Mouse (Mus musculus) skeletal muscle tissue, adult 2 months (tissue): Measurements from ENCODE around the gene Eras.
"Not testable (repeated sequence)": the region's sequence is repeated elsewhere in the genome, so short reads cannot be mapped to it uniquely, and the experiment has no call there.

Source experiments
- DNase-seq: peaks from one replicate; pipeline ENCODE4 v3.0.0-alpha.2; 2012; ENCODE audit warnings: low read depth, low spot score

The Eras gene

GRCm38 (mm10) chrX:7910473-7910872 lies 17.9 kb downstream of the Eras start:
- no peak for DNase-seq

DNA sequence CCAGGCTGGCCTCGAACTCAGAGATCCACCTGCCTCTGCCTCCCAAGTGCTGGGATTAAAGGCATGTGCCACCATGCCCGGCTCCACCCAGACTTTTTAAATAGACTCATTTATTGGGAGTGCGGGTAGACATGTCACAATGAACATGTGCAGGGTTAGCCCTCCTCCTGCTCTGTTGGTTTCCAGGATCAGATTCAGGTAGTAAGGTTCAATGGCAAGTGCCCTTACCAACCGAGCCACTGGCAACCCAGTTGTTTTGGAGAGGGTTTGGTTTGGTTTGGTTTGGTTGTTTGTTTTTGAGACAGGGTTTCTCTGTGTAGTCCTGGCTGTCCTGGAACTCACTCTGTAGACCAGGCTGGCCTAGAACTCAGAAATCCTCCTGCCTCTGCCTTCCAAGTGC lies 19.2 kb downstream of the Eras start, which contains the start of gene Gm10490:
Gm10490 (plus strand) TSS at position 301 of the 400 bp plus-strand sequence.
- DNase-seq, result not testable (repeated sequence)

GRCm38 (mm10) chrX:7907735-7908134 lies 20.7 kb downstream of the Eras start, which contains the start of gene Gm10491:
TSS of gene Gm10491 (minus strand) at chrX:7907835.
- DNase-seq, result no peak

DNA sequence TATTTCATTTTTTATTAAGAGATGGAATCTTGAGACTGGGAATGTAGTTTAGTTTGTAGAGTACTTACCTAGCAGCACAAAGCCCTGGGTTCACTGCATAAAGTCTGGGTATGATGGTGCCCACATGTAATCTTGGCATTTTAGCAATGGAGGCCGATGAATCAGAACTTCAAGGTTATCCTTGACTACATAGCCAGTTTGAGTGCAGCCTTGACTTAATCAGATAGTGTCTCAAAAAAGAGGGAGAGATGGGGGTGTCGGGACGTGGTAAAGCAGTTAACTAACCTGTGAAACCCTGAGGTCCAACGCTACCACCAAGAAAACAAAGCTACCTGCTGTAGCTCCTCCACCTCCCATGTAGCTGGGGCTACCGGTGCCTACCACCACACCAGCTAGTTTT lies 24.0 kb downstream of the Eras start:
- no peak for DNase-seq

DNA sequence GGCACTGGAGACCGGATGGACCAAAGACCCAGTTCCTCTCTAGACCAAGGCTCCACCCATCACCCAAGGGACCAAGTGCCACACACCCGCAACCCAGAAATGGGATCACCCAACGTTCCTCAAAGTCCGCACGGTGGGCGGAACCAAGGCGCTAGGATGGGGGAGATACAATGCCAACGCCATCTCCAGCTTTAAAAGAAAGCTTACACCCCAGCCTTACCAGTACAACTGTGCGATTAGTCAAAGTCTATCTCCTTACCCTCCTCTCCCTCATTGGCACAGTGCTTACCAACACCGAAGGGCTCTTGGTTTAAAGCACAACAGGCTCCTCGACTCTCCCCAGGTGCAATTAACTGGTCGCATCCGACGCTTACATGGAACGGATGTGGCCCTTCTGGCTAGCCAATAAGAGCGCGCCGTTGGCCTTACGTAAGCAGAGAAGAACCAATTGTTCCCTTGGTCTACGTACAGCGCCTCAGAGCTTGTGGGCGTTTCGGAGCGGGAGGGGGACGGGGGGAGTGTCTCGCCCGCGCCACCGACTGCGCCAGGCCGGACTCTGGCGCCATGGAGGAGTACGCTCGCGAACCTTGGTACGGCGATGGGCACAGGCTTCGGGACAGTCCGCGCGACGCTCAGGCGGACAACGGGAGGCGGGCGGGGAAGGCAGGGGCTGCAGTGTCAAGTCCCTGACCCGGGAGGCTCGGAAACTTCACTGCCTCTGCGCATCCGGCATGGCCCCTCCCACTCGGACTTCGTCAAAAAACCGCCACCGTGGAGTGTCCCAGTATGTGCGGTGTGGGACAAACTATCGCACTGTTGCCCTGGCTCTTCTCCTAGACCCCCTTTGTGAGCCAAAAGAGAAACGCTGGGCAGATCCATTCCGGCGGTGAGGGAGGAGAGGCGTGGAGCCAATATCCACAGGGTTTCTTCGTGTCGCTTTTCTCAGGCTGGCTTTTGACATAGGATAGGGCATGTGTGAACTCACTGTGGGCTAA lies 29.2 kb downstream of the Eras start, which contains the start of the genes Pqbp1 and Timm17b:
Pqbp1 (minus strand) TSS at position 390 of the 995 bp plus-strand sequence.
Timm17b (plus strand) TSS at position 478 of the 995 bp plus-strand sequence.
- DNase-seq, result peak; percentile 91

DNA sequence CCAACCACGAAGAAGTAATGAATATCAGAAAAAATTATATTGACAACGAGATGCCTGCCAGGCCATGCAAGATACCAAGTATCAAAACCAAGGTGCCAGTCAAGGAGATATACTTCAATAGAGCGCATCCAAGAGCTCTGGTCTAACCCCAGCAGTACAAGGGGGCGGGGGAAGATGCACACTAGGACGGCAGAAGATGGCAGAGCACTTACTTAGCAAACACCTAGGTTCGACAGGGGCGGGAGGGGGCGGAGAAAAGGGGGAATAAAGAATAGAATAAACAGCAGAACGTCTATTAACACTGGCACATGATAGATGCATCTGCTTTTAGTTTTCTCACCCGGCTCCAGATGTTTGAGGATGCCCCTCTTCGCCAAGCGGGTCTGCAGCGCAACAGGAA lies 30.2 kb downstream of the Eras start:
- DNase-seq, result no peak

- DNase-seq, result peak; percentile 88
Measured at GRCm38 (mm10) chrX:7883841-7884567, 44.4 kb downstream of the Eras start, which contains the start of gene Slc35a2. TSS of gene Slc35a2 (plus strand) at chrX:7884028.

DNA sequence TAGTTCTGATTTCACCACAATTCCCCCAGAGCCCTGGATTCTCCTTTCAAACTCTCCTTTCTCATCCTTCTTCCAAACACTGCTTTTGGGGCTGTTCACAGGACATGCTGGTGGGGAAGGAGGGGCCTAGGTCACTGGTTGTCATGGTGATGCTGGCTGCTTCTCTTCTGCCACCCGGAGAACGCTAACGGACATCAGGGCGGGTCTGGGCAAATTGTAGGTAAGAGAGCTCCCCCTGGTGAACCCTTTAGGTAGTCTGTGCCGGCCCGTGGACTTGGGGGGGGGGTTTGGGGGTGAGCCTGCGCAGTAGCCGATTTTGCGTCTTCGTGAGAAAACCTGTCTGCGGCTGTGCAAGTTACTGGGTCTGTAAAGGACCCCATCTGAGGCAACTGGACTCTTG lies 48.6 kb downstream of the Eras start:
- DNase-seq, result peak; percentile 62

DNA sequence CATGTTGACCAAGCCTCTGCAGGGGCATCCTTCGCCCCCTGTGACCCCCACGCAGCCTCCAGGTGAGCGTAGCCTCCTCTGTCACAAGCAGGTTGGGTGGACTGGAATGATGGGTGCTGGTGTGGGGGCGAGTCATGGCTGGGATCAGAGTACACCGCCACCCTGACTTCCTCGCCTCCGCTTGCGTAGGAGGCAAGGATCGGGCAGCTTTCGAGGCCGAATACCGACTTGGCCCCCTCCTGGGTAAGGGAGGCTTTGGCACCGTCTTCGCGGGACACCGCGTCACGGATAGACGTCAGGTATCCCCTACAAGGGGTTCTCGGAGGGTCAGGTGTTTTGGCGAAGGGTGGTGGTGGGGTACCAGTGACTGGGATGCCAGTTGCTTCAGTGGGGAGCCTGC lies 49.9 kb downstream of the Eras start:
- DNase-seq, result no peak

- DNase-seq, result peak; percentile 71
Measured at GRCm38 (mm10) chrX:7878007-7878419, 50.4 kb downstream of the Eras start, which contains the start of gene Pim2. TSS of gene Pim2 (plus strand) at chrX:7878262.
